Mouse (Mus musculus): Measurements from ENCODE around the gene Mydgf. TPM values are rescaled to one million over a fixed set of nuclear protein-coding genes. Genes with fewer than 3 reads are reported as not detected.
A peak's percentile ranks its signal among the peaks of the same experiment; 100 is the strongest.

The Mydgf gene
- total and polyA plus RNA-seq, 2 experiments, result 81.1 to 91.1 TPM

DNA sequence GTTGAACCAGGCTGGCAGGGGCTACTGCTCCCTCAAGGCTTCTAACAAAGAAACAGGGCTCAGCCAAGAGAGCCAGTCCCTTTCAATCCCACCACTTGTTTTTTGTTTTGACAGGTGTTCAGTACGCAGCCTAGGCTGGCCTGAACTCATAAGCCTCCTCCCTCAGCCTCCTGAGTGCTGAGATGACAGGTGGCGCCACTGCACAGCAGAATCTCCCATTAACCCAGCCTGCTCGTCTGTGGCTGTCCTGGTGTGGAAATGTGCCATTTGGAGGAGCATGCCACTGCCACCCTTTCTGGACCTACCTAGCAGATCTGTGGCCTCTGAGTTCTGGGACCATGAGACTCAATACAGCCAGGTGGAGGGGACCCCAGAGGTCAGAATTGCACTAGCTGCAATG lies 20.0 kb upstream of the Mydgf start:
- peaks cover 5% of the 10 kb centered on the region; the same call in 1 of the 2 replicates for H3K36me3 ChIP-seq (ENCODE audit: control insufficient read depth, insufficient read depth, low read length)
- H3K4me3 ChIP-seq (ENCODE audit: insufficient read depth, low read depth, low read length), result no peak overlapping the region
- H3K27ac ChIP-seq (replicated peaks; ENCODE audit: insufficient read depth, low read depth, low read length), result no peak overlapping the region
- H3K79me2 ChIP-seq (ENCODE audit: control insufficient read depth, insufficient read depth, low read length), result no peaks in the 10 kb centered on the region; the same call in 1 of the 2 replicates
- no peak for DNase-seq (ENCODE audit: extremely low read depth, low read depth, low spot score)
- WGBS, result 71% methylated on average over 3 of the region's 3 CpGs
- H3K27me3 ChIP-seq (ENCODE audit: control insufficient read depth, insufficient read depth, low read length), result no peaks in the 10 kb centered on the region
- H3K4me1 ChIP-seq (ENCODE audit: control insufficient read depth, insufficient read depth, low read length), result peaks cover 23% of the 10 kb centered on the region
- no peak overlapping the region for H3K9ac ChIP-seq (ENCODE audit: low read depth, low read length)
- TF ChIP-seq CTCF (IDR thresholded peaks at IDR 0.05; ENCODE audit: low read depth, low read length) (peak; percentile 59), POLR2A (IDR thresholded peaks at IDR 0.05; ENCODE audit: extremely low read depth, insufficient read depth, low read length) (no peak)

DNA sequence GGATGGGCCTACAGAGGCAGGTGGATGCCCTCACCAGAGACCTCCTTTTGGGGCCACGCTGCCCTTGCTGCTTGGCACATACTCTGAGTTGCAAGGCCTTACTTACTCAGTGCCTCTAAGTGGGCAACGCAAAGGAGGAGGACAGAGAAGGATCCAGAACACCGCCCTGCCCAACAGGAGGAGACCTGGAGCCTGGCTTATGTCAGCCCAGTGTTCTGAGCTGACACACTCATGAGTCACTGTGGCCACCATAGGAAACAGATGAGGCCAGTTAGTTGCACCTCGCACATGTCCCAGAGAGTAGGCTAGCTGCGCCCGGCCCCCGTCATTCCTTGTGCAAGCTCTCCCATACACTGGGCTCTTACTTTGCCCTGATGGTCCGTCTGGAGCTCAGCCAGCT lies 18.8 kb upstream of the Mydgf start:
- Histone ChIP-seq H3K27ac (replicated peaks; ENCODE audit: insufficient read depth, low read depth, low read length) (no peak overlapping the region), H3K36me3 (ENCODE audit: control insufficient read depth, insufficient read depth, low read length) (peaks cover 12% of the 10 kb centered on the region; the same call in 1 of the 2 replicates), H3K4me3 (ENCODE audit: insufficient read depth, low read depth, low read length) (no peak overlapping the region), H3K9ac (ENCODE audit: low read depth, low read length) (no peak overlapping the region), H3K79me2 (ENCODE audit: control insufficient read depth, insufficient read depth, low read length) (no peaks in the 10 kb centered on the region; the same call in 1 of the 2 replicates), H3K27me3 (ENCODE audit: control insufficient read depth, insufficient read depth, low read length) (no peaks in the 10 kb centered on the region), H3K4me1 (ENCODE audit: control insufficient read depth, insufficient read depth, low read length) (peaks cover 12% of the 10 kb centered on the region)
- TF ChIP-seq CTCF (IDR thresholded peaks at IDR 0.05; ENCODE audit: low read depth, low read length) (no peak), POLR2A (IDR thresholded peaks at IDR 0.05; ENCODE audit: extremely low read depth, insufficient read depth, low read length) (no peak)
- WGBS, result 96% methylated on average over 8 of the region's 8 CpGs
- DNase-seq (ENCODE audit: extremely low read depth, low read depth, low spot score), result no peak

DNA sequence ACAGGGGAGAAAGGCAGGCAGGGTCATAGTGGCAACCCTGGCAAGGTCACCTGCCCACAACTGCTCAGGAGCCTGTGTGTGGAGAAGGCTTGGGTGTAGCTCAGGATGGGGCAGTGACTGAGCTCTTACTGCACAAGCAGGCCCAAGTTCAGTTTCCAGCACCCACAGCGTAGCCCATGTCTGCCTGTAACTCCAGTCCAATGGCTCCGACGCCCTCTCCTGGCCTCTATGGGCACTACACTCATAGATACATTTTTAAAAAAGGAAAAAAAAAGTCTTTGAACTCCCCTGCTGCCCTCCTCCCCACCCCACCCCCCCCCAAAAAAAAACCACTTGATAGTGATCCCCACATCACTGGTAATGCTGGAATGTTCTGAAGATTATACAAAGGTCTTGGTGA lies 17.9 kb upstream of the Mydgf start:
- Histone ChIP-seq H3K79me2 (ENCODE audit: control insufficient read depth, insufficient read depth, low read length) (no peaks in the 10 kb centered on the region; the same call in 1 of the 2 replicates), H3K27ac (replicated peaks; ENCODE audit: insufficient read depth, low read depth, low read length) (no peak overlapping the region), H3K9ac (ENCODE audit: low read depth, low read length) (no peak overlapping the region), H3K4me3 (ENCODE audit: insufficient read depth, low read depth, low read length) (no peak overlapping the region), H3K36me3 (ENCODE audit: control insufficient read depth, insufficient read depth, low read length) (peaks cover 14% of the 10 kb centered on the region; the same call in 1 of the 2 replicates), H3K4me1 (ENCODE audit: control insufficient read depth, insufficient read depth, low read length) (peaks cover 4% of the 10 kb centered on the region; the same call in 1 of the 2 replicates), H3K27me3 (ENCODE audit: control insufficient read depth, insufficient read depth, low read length) (no peaks in the 10 kb centered on the region)
- no peak for DNase-seq (ENCODE audit: extremely low read depth, low read depth, low spot score)
- no peak for TF ChIP-seq POLR2A (IDR thresholded peaks at IDR 0.05; ENCODE audit: extremely low read depth, insufficient read depth, low read length)
- TF ChIP-seq CTCF (IDR thresholded peaks at IDR 0.05; ENCODE audit: low read depth, low read length), result peak; percentile 42
- WGBS, result 79% methylated on average over 3 of the region's 3 CpGs

DNA sequence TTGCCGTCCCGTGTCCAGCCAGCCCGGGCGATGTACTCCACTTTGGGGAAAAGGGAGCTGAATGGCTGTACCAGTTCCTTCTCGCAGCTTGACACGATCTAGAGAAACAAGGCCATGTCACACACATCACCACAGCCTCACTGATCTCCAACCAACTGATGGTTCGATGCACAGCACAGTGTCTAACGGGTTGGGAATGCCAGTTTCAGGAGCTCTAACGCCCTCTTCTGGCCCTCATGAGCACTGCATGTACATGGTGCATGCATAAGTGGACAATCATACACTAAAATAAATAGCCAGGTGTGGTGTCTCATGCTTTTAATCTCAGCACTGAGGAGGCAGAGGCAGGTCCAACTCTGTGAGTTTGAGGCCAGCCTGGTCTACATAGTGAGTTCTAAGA lies 16.9 kb upstream of the Mydgf start:
- 92% methylated on average over 9 of the region's 9 CpGs for WGBS
- Histone ChIP-seq H3K27me3 (ENCODE audit: control insufficient read depth, insufficient read depth, low read length) (no peaks in the 10 kb centered on the region), H3K4me1 (ENCODE audit: control insufficient read depth, insufficient read depth, low read length) (no peaks in the 10 kb centered on the region), H3K79me2 (ENCODE audit: control insufficient read depth, insufficient read depth, low read length) (no peaks in the 10 kb centered on the region; the same call in 1 of the 2 replicates), H3K27ac (replicated peaks; ENCODE audit: insufficient read depth, low read depth, low read length) (no peak overlapping the region), H3K4me3 (ENCODE audit: insufficient read depth, low read depth, low read length) (no peak overlapping the region), H3K9ac (ENCODE audit: low read depth, low read length) (no peak overlapping the region), H3K36me3 (ENCODE audit: control insufficient read depth, insufficient read depth, low read length) (peaks cover 14% of the 10 kb centered on the region; the same call in 1 of the 2 replicates)
- DNase-seq (ENCODE audit: extremely low read depth, low read depth, low spot score), result no peak
- peak; percentile 55 for TF ChIP-seq CTCF (IDR thresholded peaks at IDR 0.05; ENCODE audit: low read depth, low read length)
- no peak for TF ChIP-seq POLR2A (IDR thresholded peaks at IDR 0.05; ENCODE audit: extremely low read depth, insufficient read depth, low read length)

DNA sequence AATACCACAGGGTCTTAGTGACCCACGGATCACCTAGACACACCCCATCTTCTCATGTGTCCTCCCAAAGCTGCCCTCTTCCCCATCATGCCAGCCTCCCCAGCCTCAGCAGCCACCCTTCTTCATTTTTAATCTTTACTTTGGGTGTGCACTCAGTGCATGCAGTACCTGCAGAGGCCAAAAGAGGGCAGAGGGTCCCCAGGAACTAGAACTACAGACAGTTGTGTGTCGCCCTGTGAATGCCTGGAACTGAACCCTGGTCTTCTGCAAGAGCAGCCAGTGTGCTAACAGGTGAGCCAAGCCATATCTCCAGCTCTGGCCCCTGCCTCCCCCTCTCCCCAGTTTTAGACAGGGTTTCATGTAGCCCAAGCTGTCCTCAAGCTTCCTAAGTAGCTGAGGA lies 13.1 kb upstream of the Mydgf start:
- Histone ChIP-seq H3K9ac (ENCODE audit: low read depth, low read length) (no peak overlapping the region), H3K4me1 (ENCODE audit: control insufficient read depth, insufficient read depth, low read length) (no peaks in the 10 kb centered on the region), H3K27ac (replicated peaks; ENCODE audit: insufficient read depth, low read depth, low read length) (no peak overlapping the region), H3K79me2 (ENCODE audit: control insufficient read depth, insufficient read depth, low read length) (no peaks in the 10 kb centered on the region), H3K4me3 (ENCODE audit: insufficient read depth, low read depth, low read length) (no peak overlapping the region), H3K36me3 (ENCODE audit: control insufficient read depth, insufficient read depth, low read length) (peaks cover 13% of the 10 kb centered on the region; the same call in 1 of the 2 replicates), H3K27me3 (ENCODE audit: control insufficient read depth, insufficient read depth, low read length) (no peaks in the 10 kb centered on the region)
- 89% methylated on average over 2 of the region's 2 CpGs for WGBS
- TF ChIP-seq POLR2A (IDR thresholded peaks at IDR 0.05; ENCODE audit: extremely low read depth, insufficient read depth, low read length) (no peak), CTCF (IDR thresholded peaks at IDR 0.05; ENCODE audit: low read depth, low read length) (peak; percentile 71)
- no peak for DNase-seq (ENCODE audit: extremely low read depth, low read depth, low spot score)

DNA sequence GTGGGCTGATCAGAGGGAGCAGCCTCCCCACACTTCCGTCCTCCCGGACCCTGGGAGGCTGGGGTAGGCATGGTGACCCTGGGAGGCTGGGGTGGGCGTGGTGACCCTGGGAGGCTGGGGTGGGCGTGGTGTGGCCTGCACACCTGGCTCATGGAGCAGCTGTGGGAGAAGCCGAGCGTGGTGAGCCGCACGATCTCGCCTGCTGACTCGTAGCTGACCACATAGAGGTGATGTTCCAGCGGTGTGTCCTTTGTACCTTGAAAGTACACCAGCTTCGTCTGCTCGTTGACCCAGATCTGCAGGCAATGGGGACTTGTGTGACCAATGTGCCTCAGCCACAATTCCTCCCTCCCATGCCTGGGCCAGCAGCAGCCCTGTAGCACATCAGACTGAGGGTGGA lies 11.0 kb upstream of the Mydgf start:
- WGBS, result 50% methylated on average over 13 of the region's 13 CpGs
- Histone ChIP-seq H3K4me1 (ENCODE audit: control insufficient read depth, insufficient read depth, low read length) (no peaks in the 10 kb centered on the region), H3K36me3 (ENCODE audit: control insufficient read depth, insufficient read depth, low read length) (peaks cover 13% of the 10 kb centered on the region; the same call in 1 of the 2 replicates), H3K27me3 (ENCODE audit: control insufficient read depth, insufficient read depth, low read length) (no peaks in the 10 kb centered on the region), H3K79me2 (ENCODE audit: control insufficient read depth, insufficient read depth, low read length) (no peaks in the 10 kb centered on the region), H3K4me3 (ENCODE audit: insufficient read depth, low read depth, low read length) (no peak overlapping the region), H3K9ac (ENCODE audit: low read depth, low read length) (no peak overlapping the region), H3K27ac (replicated peaks; ENCODE audit: insufficient read depth, low read depth, low read length) (no peak overlapping the region)
- TF ChIP-seq CTCF (IDR thresholded peaks at IDR 0.05; ENCODE audit: low read depth, low read length) (no peak), POLR2A (IDR thresholded peaks at IDR 0.05; ENCODE audit: extremely low read depth, insufficient read depth, low read length) (no peak)
- peak; percentile 79 for DNase-seq (ENCODE audit: extremely low read depth, low read depth, low spot score)
